Comparison of ENCODE assay signal across 13 mouse cellular contexts in genomic region chr5:4534512-4534911, GRCm38 (mm10).
"Had no signal": no experiment of that assay in that cellular context is flagged by ENCODE, and none has a peak within 500 bp of the region (broad histone marks: within the 10 kb centered on the region; RNA-seq: fewer than 3 reads in every experiment).

No protein-coding gene starts in this region.

- DNase-seq: kidney, adult 18-20 months; kidney, adult 9 months; kidney, postnatal 14 days; kidney, postnatal 4 days; left cerebral cortex, postnatal 4 days; liver, embryonic 13.5 days; lung, adult 2 months; thymus, postnatal 25 days had no signal

- H3K4me3 ChIP-seq: liver, embryonic 13.5 days; midbrain, embryonic 12.5 days; midbrain, embryonic 15.5 days; myocyte; neural tube, embryonic 13.5 days had no signal

- H3K9me3 ChIP-seq: liver, embryonic 13.5 days; midbrain, embryonic 12.5 days; midbrain, embryonic 15.5 days; neural tube, embryonic 13.5 days had no signal

- H3K4me1 ChIP-seq: liver, embryonic 13.5 days had no signal

- H3K4me2 ChIP-seq: liver, embryonic 13.5 days; midbrain, embryonic 12.5 days; midbrain, embryonic 15.5 days; neural tube, embryonic 13.5 days had no signal

- ATAC-seq: midbrain, embryonic 15.5 days had no signal

- H3K27ac ChIP-seq: liver, embryonic 13.5 days; midbrain, embryonic 12.5 days; midbrain, embryonic 15.5 days; neural tube, embryonic 13.5 days; stomach, postnatal 0 days had no signal

- H3K9ac ChIP-seq: liver, embryonic 13.5 days; midbrain, embryonic 12.5 days; midbrain, embryonic 15.5 days; neural tube, embryonic 13.5 days had no signal

- H3K36me3 ChIP-seq: liver, embryonic 13.5 days; midbrain, embryonic 12.5 days; midbrain, embryonic 15.5 days; neural tube, embryonic 13.5 days had no signal

- H3K27me3 ChIP-seq: liver, embryonic 13.5 days; midbrain, embryonic 12.5 days; midbrain, embryonic 15.5 days; neural tube, embryonic 13.5 days had no signal
